Mouse (Mus musculus): Measurements from ENCODE around the gene Clhc1. TPM values are rescaled to one million over a fixed set of nuclear protein-coding genes. Genes with fewer than 3 reads are reported as not detected.
A peak's percentile ranks its signal among the peaks of the same experiment; 100 is the strongest.
"Not testable (repeated sequence)": the region's sequence is repeated elsewhere in the genome, so short reads cannot be mapped to it uniquely, and the experiment has no call there.

Clhc1 gene
- total RNA-seq (2022): not detected

GRCm38 (mm10) chr11:29547752-29548503, at the start of gene Clhc1, which contains the start of gene Rps27a:
TSS of gene Clhc1 (plus strand) at chr11:29547950.
TSS of gene Rps27a (minus strand) at chr11:29548109.
- peak; percentile 92 for DNase-seq (ENCODE audit: low spot score)

DNA sequence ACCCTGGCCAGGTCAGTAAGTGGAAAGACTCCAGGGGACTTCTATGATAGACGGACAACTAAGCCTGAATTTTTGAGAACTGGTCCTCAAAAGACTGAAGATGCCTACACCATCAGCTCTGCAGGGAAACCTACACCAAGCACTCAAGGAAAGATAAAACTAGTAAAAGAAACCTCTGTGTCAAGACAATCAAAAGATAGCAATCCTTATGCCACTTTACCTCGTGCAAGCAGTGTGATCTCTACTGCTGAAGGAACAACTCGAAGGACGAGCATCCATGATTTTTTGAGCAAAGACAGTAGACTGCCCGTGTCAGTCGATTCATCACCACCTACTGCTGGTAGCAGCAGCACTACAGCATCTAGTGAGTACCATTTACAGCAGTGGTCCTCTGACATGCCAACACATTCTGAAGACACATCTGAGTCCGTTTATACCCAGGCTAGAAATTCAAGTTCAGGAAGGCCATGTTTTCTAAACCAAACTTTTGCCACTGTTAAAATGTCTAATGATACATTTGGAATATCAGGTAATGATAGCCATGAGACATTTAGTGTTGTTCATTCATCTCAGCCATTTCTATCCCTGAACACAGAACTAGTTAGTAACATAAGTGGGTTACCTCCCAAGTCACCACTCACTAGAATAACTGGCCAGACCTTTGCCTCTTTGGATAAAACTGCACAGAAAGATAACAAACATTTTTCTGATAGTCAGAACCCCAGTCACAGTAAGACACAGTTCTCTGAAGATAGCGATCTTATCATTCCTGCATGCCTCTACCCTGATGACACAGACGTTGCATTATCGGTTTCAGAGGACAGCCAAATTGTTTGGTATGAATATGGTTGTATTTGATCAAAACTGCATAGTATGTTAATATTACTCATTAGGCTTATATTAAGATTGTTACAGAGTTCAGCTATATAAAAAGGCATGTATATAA, 43.5 kb upstream of the Clhc1 start:
- no peak for DNase-seq (ENCODE audit: low spot score)

DNA sequence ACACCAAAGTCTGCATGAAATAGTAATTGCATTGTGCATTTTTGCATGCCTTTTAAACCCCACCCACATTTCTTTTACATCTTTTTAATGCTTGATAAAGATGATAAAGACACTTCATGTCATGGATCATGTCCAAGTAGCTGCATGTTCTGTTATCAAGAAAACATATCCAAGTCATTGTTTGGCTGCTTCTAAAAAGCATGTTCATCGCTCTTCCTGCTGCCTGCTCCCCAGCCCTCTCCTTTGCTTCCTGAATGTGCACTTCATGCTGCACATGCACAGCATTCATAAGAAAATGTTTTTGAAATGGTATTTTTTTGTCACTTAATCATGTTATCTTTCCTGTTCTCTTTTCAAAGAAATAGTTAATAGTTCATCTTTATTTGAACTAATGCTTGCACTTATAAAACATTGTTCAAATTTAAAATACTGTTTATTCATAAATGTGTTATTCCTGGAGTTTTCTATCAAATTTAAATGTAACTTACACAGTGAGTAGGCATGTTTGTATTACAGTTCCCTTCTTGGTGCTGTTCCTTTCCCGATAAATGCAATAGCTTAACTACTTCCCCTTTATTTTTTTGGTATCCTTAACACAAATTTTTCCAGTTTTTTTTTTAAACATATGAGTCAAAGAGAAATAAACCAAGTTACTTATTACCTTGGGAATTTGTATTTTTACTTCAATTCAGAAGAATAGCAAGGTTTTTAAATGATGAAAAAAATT, 42.7 kb upstream of the Clhc1 start:
- no peak for DNase-seq (ENCODE audit: low spot score)

GRCm38 (mm10) chr11:29509421-29509820, 38.3 kb upstream of the Clhc1 start:
- DNase-seq (ENCODE audit: low spot score): no peak

DNA sequence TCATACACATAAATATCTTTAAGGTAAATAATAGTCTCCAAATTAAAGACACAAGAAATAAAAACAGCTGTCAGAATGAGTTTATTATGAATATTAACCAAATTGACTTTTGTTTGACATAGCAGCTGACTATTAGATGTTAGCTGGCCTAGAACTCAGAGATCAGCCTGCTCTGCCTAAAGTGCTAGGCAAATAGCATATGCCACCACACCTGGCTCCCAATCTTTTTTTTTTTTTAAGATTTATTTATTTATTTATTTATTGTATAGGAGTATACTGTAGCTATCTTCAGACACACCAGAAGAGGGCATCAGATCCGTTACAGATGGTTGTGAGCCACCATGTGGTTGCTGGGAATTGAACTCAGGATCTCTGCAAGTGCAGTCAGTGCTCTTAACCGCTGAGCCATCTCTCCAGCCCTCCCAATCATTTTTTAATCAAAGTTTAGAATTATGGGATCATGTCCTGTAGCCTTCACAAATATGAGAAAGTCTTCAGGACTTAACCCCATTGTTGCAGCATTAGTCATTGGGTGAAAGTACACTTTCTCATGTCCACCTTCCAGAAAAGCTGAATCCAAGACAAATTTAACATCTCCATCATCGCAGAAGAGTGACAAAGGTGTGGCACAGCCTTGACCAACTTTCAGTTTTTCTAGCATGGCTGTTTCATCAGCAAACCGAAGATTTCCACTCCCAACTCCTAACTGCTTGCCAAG, 34.8 kb upstream of the Clhc1 start:
- no peak for DNase-seq (ENCODE audit: low spot score)

- DNase-seq (ENCODE audit: low spot score): no peak
Measured at GRCm38 (mm10) chr11:29514325-29514681, 33.4 kb upstream of the Clhc1 start.

GRCm38 (mm10) chr11:29514682-29515412, 32.9 kb upstream of the Clhc1 start, which contains the start of gene Prorsd1:
TSS of gene Prorsd1 (minus strand) at chr11:29515033.
- DNase-seq (ENCODE audit: low spot score): peak; percentile 87

GRCm38 (mm10) chr11:29525988-29526794, 21.6 kb upstream of the Clhc1 start, which contains the start of gene Mtif2:
TSS of gene Mtif2 (plus strand) at chr11:29526408.
- DNase-seq (ENCODE audit: low spot score): peak; percentile 71

- DNase-seq (ENCODE audit: low spot score): no peak
Measured at GRCm38 (mm10) chr11:29538201-29538600, 9.5 kb upstream of the Clhc1 start.

- no peak for DNase-seq (ENCODE audit: low spot score)
Measured at GRCm38 (mm10) chr11:29544225-29544945, 3.4 kb upstream of the Clhc1 start.

DNA sequence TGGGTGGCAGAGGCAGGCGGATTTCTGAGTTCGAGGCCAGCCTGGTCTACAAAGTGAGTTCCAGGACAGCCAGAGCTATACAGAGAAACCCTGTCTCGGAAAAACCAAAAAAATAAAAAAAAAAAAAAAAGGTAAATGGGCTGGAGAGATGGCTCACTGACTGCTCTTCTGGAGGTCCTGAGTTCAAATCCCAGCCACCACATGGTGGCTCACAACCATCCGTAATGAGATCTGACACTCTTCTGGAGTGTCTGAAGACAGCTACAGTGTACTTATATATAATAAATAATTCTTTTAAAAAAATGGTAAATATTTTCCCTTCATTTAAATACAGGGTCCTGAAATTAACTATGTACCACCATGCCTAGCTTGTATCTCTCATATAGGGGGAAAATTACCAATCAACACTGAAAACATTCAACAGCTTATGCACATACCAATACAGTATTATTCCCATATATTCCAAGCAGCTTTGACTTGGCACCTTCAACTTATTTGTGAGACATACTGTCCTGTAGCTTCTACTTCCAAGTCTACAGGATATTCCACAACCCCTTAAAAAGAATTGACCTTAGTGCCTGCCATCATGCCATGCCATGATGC, 2.5 kb upstream of the Clhc1 start:
- DNase-seq (ENCODE audit: low spot score): not testable (repeated sequence)

- not testable (repeated sequence) for DNase-seq (ENCODE audit: low spot score)
Measured at GRCm38 (mm10) chr11:29546297-29546696, 1.5 kb upstream of the Clhc1 start.

DNA sequence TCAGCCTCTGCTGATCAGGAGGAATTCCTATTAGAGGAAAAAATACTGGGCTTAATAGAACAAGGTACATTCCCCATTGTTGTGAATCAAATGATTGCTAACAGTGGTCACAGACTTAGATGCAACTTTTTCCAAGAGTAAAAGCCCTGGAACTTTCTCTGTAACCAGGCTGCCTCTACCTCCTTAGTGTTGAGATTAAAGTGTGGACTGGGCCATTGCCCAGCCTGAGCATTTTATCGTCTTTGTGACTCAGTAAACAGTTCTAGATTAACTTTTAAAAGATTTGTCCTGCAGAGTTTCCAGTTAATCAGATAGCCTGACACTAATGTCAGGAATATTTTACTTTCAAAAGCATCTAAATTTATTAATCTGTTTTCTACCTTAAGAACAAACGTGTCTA, 988 bp upstream of the Clhc1 start:
- no peak for DNase-seq (ENCODE audit: low spot score)

- DNase-seq (ENCODE audit: low spot score): no peak
Measured at GRCm38 (mm10) chr11:29547249-29547751, 450 bp upstream of the Clhc1 start.

GRCm38 (mm10) chr11:29548504-29549424, 1.0 kb downstream of the Clhc1 start:
- DNase-seq (ENCODE audit: low spot score): no peak

- DNase-seq (ENCODE audit: low spot score): no peak
Measured at GRCm38 (mm10) chr11:29549425-29549778, 1.7 kb downstream of the Clhc1 start.

DNA sequence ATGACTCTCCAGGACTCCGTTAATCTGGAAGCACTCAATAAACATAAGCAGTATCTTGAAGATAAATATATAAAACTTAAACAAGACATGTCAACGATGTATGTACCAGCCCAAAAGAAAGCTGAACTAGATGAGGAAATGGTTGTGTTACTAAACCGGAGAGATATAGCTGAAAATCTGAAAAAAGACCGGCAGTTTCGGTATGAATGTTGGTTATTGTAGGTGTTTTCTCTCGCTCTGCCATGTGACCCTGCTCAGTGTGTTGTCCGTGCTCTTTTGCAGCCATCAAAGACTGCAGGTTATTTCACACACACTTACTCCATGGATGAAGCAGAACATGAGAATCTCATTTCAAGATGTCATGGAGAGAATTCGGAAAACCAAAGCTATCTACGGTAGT, 12.7 kb downstream of the Clhc1 start:
- DNase-seq (ENCODE audit: low spot score): no peak

All from heart, adult 8-10 months (tissue).